Mouse (Mus musculus): Measurements from ENCODE around the gene Capn2. TPM values are rescaled to one million over a fixed set of nuclear protein-coding genes. Genes with fewer than 3 reads are reported as not detected.

Gene Capn2
- total and polyA plus RNA-seq, 2 experiments from 2014 or later, result 79.7 to 83.7 TPM

DNA sequence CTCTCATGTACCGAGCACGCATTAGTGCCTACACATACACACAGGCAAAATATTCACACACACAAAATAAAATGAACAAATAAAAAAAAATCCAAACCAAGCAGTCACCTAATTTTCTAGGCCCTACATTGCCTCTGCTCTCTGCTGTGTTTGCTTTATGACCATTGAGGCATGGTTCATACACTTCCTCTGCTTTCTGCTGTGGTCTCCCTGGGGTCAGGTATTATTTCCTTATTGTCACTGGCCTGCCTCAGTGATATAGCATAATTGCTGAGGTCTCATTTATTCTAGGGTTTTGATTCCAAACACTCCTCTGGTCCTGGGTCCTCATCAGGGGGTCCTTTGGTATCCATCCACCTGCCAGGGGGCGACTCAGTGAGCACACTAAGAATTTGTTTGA, 8.2 kb upstream of the Capn2 start:
- no peak for TF ChIP-seq CTCF (IDR thresholded peaks at IDR 0.05; ENCODE audit: low read depth)
- ATAC-seq, result no peak
- Histone ChIP-seq H3K36me3 (ENCODE audit: insufficient read depth, low read length) (no peaks in the 10 kb centered on the region), H3K4me2 (ENCODE audit: low read depth, low read length) (no peak overlapping the region), H3K9ac (replicated peaks; ENCODE audit: low read length) (no peak overlapping the region), H3K27ac (no peak overlapping the region), H3K9me3 (ENCODE audit: low read length) (no peaks in the 10 kb centered on the region), H3K27me3 (ENCODE audit: insufficient read depth, low read length) (no peaks in the 10 kb centered on the region), H3K4me1 (ENCODE audit: insufficient read depth, low read length) (peaks cover 6% of the 10 kb centered on the region; the same call in 1 of the 2 replicates), H3K4me3 (ENCODE audit: low read length) (no peak overlapping the region)
- no peak for DNase-seq (ENCODE audit: low spot score)
- WGBS, result 91% methylated on average over 3 of the region's 3 CpGs

DNA sequence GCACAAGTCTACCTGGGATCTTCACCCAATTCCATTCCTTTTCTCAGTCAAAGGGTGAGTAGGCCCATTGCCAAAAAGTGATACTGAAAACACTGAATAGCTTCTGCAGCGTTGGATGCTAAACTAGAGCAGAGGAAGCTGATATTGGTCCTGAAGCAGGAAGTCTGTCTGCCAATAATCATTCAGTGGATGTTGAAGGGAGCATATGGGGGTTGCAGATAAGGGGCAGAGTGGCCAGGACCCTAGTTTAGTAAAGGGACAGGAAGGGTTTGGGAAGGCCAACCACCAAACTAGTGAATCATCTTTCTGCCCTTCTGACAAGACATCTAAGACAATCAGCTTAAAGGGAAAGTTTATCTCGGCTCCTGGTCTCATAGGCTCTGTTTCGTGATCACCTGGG, 6.3 kb upstream of the Capn2 start:
- H3K9ac ChIP-seq (replicated peaks; ENCODE audit: low read length), result no peak overlapping the region
- ATAC-seq (no peak), DNase-seq (ENCODE audit: low spot score) (no peak)
- H3K4me3 ChIP-seq (ENCODE audit: low read length), result no peak overlapping the region
- no peak for TF ChIP-seq CTCF (IDR thresholded peaks at IDR 0.05; ENCODE audit: low read depth)
- H3K4me1 ChIP-seq (ENCODE audit: insufficient read depth, low read length), result peaks cover 6% of the 10 kb centered on the region; the same call in 1 of the 2 replicates
- H3K9me3 ChIP-seq (ENCODE audit: low read length), result no peaks in the 10 kb centered on the region
- no peak overlapping the region for H3K27ac ChIP-seq
- H3K36me3 ChIP-seq (ENCODE audit: insufficient read depth, low read length), result no peaks in the 10 kb centered on the region
- WGBS, result 75% methylated on average over 3 of the region's 3 CpGs
- H3K4me2 ChIP-seq (ENCODE audit: low read depth, low read length), result no peak overlapping the region
- H3K27me3 ChIP-seq (ENCODE audit: insufficient read depth, low read length), result no peaks in the 10 kb centered on the region; the same call in 1 of the 2 replicates

DNA sequence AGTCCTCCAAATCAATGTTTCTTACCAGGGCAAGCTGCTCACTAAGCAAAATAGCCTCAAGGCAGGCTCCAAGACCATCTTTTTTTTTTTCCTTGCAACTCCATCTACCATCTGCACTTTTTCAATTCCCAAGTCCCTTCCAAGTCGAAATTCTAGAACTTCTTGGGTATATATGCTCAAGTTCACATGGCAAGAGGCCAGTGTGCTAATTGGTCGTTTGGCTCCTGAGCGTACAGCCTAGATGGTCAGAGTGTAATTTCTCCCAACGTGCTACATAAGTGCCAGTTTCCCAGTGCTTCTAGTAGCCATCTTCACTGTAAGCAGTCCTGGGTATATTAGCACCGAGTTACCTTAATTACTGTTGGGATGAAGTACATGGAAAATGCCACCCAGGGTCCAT, 5.6 kb upstream of the Capn2 start:
- Histone ChIP-seq H3K4me3 (ENCODE audit: low read length) (no peak overlapping the region), H3K9me3 (ENCODE audit: low read length) (no peaks in the 10 kb centered on the region), H3K9ac (replicated peaks; ENCODE audit: low read length) (no peak overlapping the region), H3K27ac (no peak overlapping the region), H3K27me3 (ENCODE audit: insufficient read depth, low read length) (no peaks in the 10 kb centered on the region; the same call in 1 of the 2 replicates), H3K36me3 (ENCODE audit: insufficient read depth, low read length) (no peaks in the 10 kb centered on the region), H3K4me2 (ENCODE audit: low read depth, low read length) (no peak overlapping the region), H3K4me1 (ENCODE audit: insufficient read depth, low read length) (peaks cover 2% of the 10 kb centered on the region; the same call in 1 of the 2 replicates)
- DNase-seq (ENCODE audit: low spot score), result no peak
- WGBS, result 80% methylated on average over 5 of the region's 5 CpGs
- no peak for ATAC-seq
- no peak for TF ChIP-seq CTCF (IDR thresholded peaks at IDR 0.05; ENCODE audit: low read depth)

DNA sequence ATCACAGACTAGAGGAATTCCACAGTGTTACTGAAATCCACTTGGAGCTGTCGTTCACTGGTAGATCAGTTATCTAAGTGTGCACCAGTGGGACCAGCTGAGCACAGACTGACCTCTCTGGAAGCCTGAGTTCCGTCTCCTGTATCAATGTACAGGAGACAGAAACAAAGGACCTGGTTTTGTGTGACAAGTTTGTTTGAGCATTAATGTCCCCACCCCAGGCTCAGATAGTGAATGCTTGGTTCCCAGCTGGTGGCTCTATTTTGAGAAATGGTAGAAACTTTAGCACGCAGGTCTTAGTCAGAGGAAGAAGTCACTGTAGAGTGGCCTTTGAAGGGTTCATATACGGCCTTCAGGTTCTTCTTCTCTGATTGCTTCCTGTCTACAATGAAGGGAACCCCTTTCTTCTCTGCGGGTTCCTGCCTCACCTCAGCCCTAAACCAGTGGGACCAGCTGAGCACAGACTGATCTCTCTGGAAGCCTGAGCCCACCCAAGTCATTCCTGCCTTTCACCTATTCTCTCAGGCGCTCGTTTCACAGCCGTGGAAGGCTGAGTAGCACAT, 3.6 kb upstream of the Capn2 start:
- H3K27ac ChIP-seq, result no peak overlapping the region
- DNase-seq (ENCODE audit: low spot score) (no peak), ATAC-seq (no peak)
- no peak overlapping the region for H3K4me2 ChIP-seq (ENCODE audit: low read depth, low read length)
- no peak overlapping the region for H3K4me3 ChIP-seq (ENCODE audit: low read length)
- WGBS, result 85% methylated on average over 8 of the region's 8 CpGs
- no peak overlapping the region for H3K9ac ChIP-seq (replicated peaks; ENCODE audit: low read length)
- peaks cover 3% of the 10 kb centered on the region; the same call in 1 of the 2 replicates for H3K4me1 ChIP-seq (ENCODE audit: insufficient read depth, low read length)
- no peaks in the 10 kb centered on the region for H3K36me3 ChIP-seq (ENCODE audit: insufficient read depth, low read length)
- no peaks in the 10 kb centered on the region; the same call in 1 of the 2 replicates for H3K27me3 ChIP-seq (ENCODE audit: insufficient read depth, low read length)
- TF ChIP-seq CTCF (IDR thresholded peaks at IDR 0.05; ENCODE audit: low read depth), result no peak
- no peaks in the 10 kb centered on the region for H3K9me3 ChIP-seq (ENCODE audit: low read length)

DNA sequence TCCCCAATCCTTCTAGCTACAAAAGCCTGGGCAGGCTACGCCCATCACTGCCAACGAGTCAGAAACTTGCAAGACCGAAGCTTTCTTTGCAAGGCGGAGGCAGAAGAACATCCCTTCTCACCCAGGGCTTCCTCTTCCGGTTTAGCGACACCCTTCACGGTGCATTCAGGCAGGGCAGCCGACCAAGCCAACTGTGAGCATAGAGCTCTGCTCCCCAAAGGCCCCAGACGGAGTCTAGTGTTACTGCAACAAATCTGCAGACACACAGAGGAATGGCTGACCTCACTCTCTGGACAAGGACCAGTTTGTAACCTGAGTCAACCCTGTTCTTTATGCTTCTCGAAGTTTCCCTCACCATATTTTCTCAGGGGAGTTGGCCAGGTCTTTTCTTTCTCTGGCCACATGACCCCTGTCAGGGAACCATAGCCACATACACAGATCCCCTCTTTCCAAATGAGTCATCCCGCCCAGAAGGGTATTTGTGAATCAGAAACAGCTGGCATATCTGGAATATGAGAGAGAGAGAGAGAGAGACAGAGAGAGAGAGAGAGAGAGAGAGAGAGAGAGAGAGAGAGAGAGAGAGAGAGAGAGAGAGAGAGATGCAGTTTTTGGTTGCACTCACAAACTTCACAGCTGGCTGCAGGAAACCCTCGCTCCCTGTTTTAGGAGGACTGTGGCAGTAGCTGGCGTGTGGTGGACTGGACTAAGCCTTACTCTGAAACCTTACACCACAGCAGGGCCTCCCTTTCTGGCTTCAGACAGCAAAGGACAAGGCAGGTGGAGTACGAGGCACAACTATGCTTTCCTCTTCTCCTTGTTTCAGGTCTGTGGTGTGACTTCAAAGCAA, 2.9 kb upstream of the Capn2 start:
- Histone ChIP-seq H3K4me2 (ENCODE audit: low read depth, low read length) (no peak overlapping the region), H3K27me3 (ENCODE audit: insufficient read depth, low read length) (no peaks in the 10 kb centered on the region; the same call in 1 of the 2 replicates), H3K9ac (replicated peaks; ENCODE audit: low read length) (no peak overlapping the region), H3K4me1 (ENCODE audit: insufficient read depth, low read length) (peaks cover 8% of the 10 kb centered on the region), H3K36me3 (ENCODE audit: insufficient read depth, low read length) (no peaks in the 10 kb centered on the region), H3K27ac (peak overlapping the region; percentile 15; the same call in 1 of the 2 replicates), H3K9me3 (ENCODE audit: low read length) (no peaks in the 10 kb centered on the region), H3K4me3 (ENCODE audit: low read length) (no peak overlapping the region)
- DNase-seq (ENCODE audit: low spot score), result peak; percentile 39
- no peak for TF ChIP-seq CTCF (IDR thresholded peaks at IDR 0.05; ENCODE audit: low read depth)
- ATAC-seq, result peak; percentile 28; the same call in 1 of the 2 replicates
- 32% methylated on average over 14 of the region's 14 CpGs for WGBS

DNA sequence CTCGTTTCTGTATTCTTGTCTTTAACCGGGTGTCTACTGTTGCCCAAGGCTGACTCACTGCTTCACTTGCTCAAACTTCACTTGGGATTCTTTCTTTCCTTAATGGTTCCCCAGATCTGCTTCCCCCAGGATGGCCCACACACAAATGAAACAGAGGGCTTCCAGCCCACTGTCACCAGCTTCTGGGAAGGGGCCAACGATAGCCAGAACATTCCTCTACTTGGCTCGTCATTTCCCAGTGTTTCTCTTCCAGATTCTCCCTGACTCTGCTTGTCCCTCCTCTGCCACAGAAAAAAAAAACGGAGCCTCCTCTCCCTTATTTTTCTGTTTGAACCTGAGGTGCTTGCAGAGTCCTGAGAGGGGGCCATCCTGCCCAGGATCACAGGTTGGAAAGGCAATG, 1.9 kb upstream of the Capn2 start:
- Histone ChIP-seq H3K36me3 (ENCODE audit: insufficient read depth, low read length) (no peaks in the 10 kb centered on the region), H3K27me3 (ENCODE audit: insufficient read depth, low read length) (no peaks in the 10 kb centered on the region; the same call in 1 of the 2 replicates), H3K9ac (replicated peaks; ENCODE audit: low read length) (no peak overlapping the region), H3K27ac (no peak overlapping the region), H3K4me3 (ENCODE audit: low read length) (no peak overlapping the region), H3K4me2 (ENCODE audit: low read depth, low read length) (no peak overlapping the region), H3K9me3 (ENCODE audit: low read length) (no peaks in the 10 kb centered on the region), H3K4me1 (ENCODE audit: insufficient read depth, low read length) (peaks cover 12% of the 10 kb centered on the region)
- no peak for TF ChIP-seq CTCF (IDR thresholded peaks at IDR 0.05; ENCODE audit: low read depth)
- WGBS, result 67% methylated on average over 5 of the region's 5 CpGs
- no peak for DNase-seq (ENCODE audit: low spot score)
- no peak for ATAC-seq

Measured in hindbrain, postnatal 0 days (tissue).